Mouse (Mus musculus) ES-E14 (cell line): Measurements from ENCODE around the gene St3gal5. TPM values are rescaled to one million over a fixed set of nuclear protein-coding genes. Genes with fewer than 3 reads are reported as not detected.

Experiments used
- DNase-seq: peaks from one replicate; pipeline ENCODE4 v3.0.0-alpha.2; 2013; ENCODE audit warnings: low read depth, low spot score
- H3K27ac ChIP-seq: 2 replicates; pipeline ENCODE4 v1.5.1; 2012; ENCODE audit warnings: low read depth, mild to moderate bottlenecking, low read length, moderate library complexity, mixed read lengths; ENCODE audit not compliant: poor library complexity, insufficient read depth, severe bottlenecking
- H3K36me3 ChIP-seq: 2 replicates; pipeline ENCODE4 v1.6.1; 2012; ENCODE audit warnings: mild to moderate bottlenecking, low read length, moderate library complexity, mixed read lengths; ENCODE audit not compliant: control insufficient read depth, poor library complexity, insufficient read depth, severe bottlenecking
- H3K4me1 ChIP-seq, 2 experiments: fragments of 150-350 bp in 1 of 2; sonication (generic) in 1 of 2; 2 replicates each; pipeline ENCODE4 v1.6.1; 2012; ENCODE audit warnings: low read length in 2 of 2, mild to moderate bottlenecking in 1 of 2, mixed read lengths in 1 of 2; ENCODE audit not compliant: control insufficient read depth in 2 of 2, insufficient read depth in 2 of 2, poor library complexity in 1 of 2
- H3K4me3 ChIP-seq, 2 experiments: fragments of 150-350 bp in 1 of 2; sonication (generic) in 1 of 2; 2 replicates each; pipeline ENCODE4 v1.5.1; 2012; ENCODE audit warnings: low read length in 2 of 2, low read depth in 1 of 2, mild to moderate bottlenecking in 1 of 2, mixed read lengths in 1 of 2; ENCODE audit not compliant: insufficient read depth in 1 of 2, poor library complexity in 1 of 2, severe bottlenecking in 1 of 2
- H3K9ac ChIP-seq: 2 replicates; pipeline ENCODE4 v1.6.1; 2012; ENCODE audit warnings: low read depth, mild to moderate bottlenecking, low read length, mixed read lengths; ENCODE audit not compliant: poor library complexity, insufficient read depth, severe bottlenecking
- H3K9me3 ChIP-seq: fragments of 150-350 bp; sonication (generic); 2 replicates; pipeline ENCODE4 v1.6.1; 2012; ENCODE audit warnings: low read depth, mild to moderate bottlenecking, low read length; ENCODE audit not compliant: control insufficient read depth, insufficient read depth
- CHD2 ChIP-seq: IDR thresholded peaks from 2 replicates; pipeline ENCODE4 v1.6.1; 2014; ENCODE audit warnings: mild to moderate bottlenecking, low read depth, low read length, inconsistent platforms
- HCFC1 ChIP-seq: IDR thresholded peaks from 2 replicates; pipeline ENCODE4 v1.6.1; 2012; ENCODE audit warnings: low read length, inconsistent platforms, borderline replicate concordance; ENCODE audit not compliant: insufficient read depth
- MAFK ChIP-seq: IDR thresholded peaks from 2 replicates; pipeline ENCODE4 v1.6.1; 2014; ENCODE audit warnings: mild to moderate bottlenecking, low read depth, low read length, inconsistent platforms; ENCODE audit not compliant: insufficient read depth
- ZC3H11A ChIP-seq: IDR thresholded peaks from 2 replicates; pipeline ENCODE4 v1.6.1; 2012; ENCODE audit warnings: low read depth, mild to moderate bottlenecking, inconsistent platforms, low read length, borderline replicate concordance
- ZNF384 ChIP-seq: IDR thresholded peaks from 2 replicates; pipeline ENCODE4 v1.6.1; 2012; ENCODE audit warnings: low read depth, low read length, inconsistent platforms
- in situ Hi-C, 2 experiments: fragments of 600-800 bp; cut with MboI; formaldehyde crosslinking; loops; one replicate each; pipeline ENCODE4 v1.15.1; 2025; ENCODE audit warnings: low sequenced_read_pairs in 2 of 2, inconsistent platforms in 1 of 2; ENCODE audit not compliant: unreplicated experiment in 2 of 2
- total RNA-seq: library from RNA; depleted of rRNA; stranded (reverse); fragments of 300-350 nt; gene quantifications from 2 replicates; pipeline ENCODE4 v1.2.3, GENCODE M21; 2012; rRNA removed

The St3gal5 gene
- total RNA-seq, 1 experiment = 13.3 TPM

GRCm38 (mm10) chr6:72203279-72203678 is 105.9 kb downstream of the St3gal5 start:
- no peak overlapping the region for H3K27ac ChIP-seq
- TF ChIP-seq MAFK (no peak), ZNF384 (no peak), HCFC1 (no peak), ZC3H11A (no peak), CHD2 (no peak)
- no peak for DNase-seq
- no peaks in the 10 kb centered on the region for H3K4me1 ChIP-seq
- no peak overlapping the region for H3K9ac ChIP-seq
- H3K4me3 ChIP-seq = no peak overlapping the region
- in situ Hi-C loops = no loop called here
- H3K36me3 ChIP-seq = no peaks in the 10 kb centered on the region
- H3K9me3 ChIP-seq = no peaks in the 10 kb centered on the region

Other genes starting within 250 kb of the St3gal5 start
- 196 and 218 TPM in 2 replicates for gene Ptcd3, start 188.8 kb upstream of the St3gal5 start, total RNA-seq
- 111 and 128 TPM in 2 replicates for gene Polr1a, start 188.5 kb upstream of the St3gal5 start, total RNA-seq
- 1.0 TPM in 1 of 2 replicates, not detected in the other for gene Atoh8, start 138.0 kb downstream of the St3gal5 start, total RNA-seq
- gene Sftpb, start 207.0 kb downstream of the St3gal5 start, total RNA-seq = not detected in 2 replicates
- 62.6 and 76.9 TPM in 2 replicates for gene Usp39, start 247.6 kb downstream of the St3gal5 start, total RNA-seq
- 7.7 TPM in 2 replicates for gene 0610030E20Rik, start 249.7 kb downstream of the St3gal5 start, total RNA-seq